Mouse (Mus musculus): Measurements from ENCODE around the gene Elfn1.

Elfn1 gene

GRCm38 (mm10) chr5:140013652-140014051, 105.9 kb downstream of the Elfn1 start:
- in situ Hi-C loops (cut with MboI; ENCODE audit: unreplicated experiment in 2 of 2): no loop called here

GRCm38 (mm10) chr5:140016896-140017295, 109.2 kb downstream of the Elfn1 start:
- in situ Hi-C loops (cut with MboI; ENCODE audit: unreplicated experiment in 2 of 2): no loop called here

GRCm38 (mm10) chr5:140018780-140019179, 111.0 kb downstream of the Elfn1 start:
- in situ Hi-C loops (cut with MboI; ENCODE audit: unreplicated experiment in 2 of 2): no loop called here

- in situ Hi-C loops (cut with MboI; ENCODE audit: unreplicated experiment in 2 of 2): no loop called here
Observed at GRCm38 (mm10) chr5:140019616-140020015, 111.9 kb downstream of the Elfn1 start.

GRCm38 (mm10) chr5:140021755-140022154, 114.0 kb downstream of the Elfn1 start:
- in situ Hi-C loops (cut with MboI; ENCODE audit: unreplicated experiment in 2 of 2): no loop called here

- in situ Hi-C loops (cut with MboI; ENCODE audit: unreplicated experiment in 2 of 2): no loop called here
Observed at GRCm38 (mm10) chr5:140022861-140023260, 115.1 kb downstream of the Elfn1 start.

GRCm38 (mm10) chr5:140023941-140024500, 116.3 kb downstream of the Elfn1 start:
- in situ Hi-C loops (cut with MboI; ENCODE audit: unreplicated experiment in 2 of 2): no loop called here
